Mouse (Mus musculus) lung, adult 2 months (tissue): ENCODE results near the gene Usp18. TPM values are rescaled to one million over a fixed set of nuclear protein-coding genes. Genes with fewer than 3 reads are reported as not detected.

Experiments used
- DNase-seq: peaks from one replicate; pipeline ENCODE4 v3.0.0; 2022
- H3K4me1 ChIP-seq: fragments of 200-500 bp; 2 replicates; pipeline ENCODE4 v1.6.1; 2011; ENCODE audit warnings: low read length; ENCODE audit not compliant: control insufficient read depth, insufficient read depth
- H3K4me3 ChIP-seq: fragments of 200-500 bp; replicated peaks from 2 replicates; pipeline ENCODE3; 2011; ENCODE audit warnings: low read depth, mild to moderate bottlenecking, control low read depth, low read length; ENCODE audit errors: extremely low read depth
- CTCF ChIP-seq: fragments of 200-500 bp; IDR thresholded peaks from 2 replicates; pipeline ENCODE4 v1.5.1; 2011; ENCODE audit warnings: mild to moderate bottlenecking, low read length, control low read depth; ENCODE audit not compliant: insufficient read depth
- POLR2A ChIP-seq: fragments of 200-500 bp; IDR thresholded peaks from 2 replicates; pipeline ENCODE4 v1.6.1; 2011; ENCODE audit warnings: low read depth, mild to moderate bottlenecking, control low read depth, low read length, borderline replicate concordance; ENCODE audit errors: extremely low read depth
- WGBS: fragments of 180-500 bp; shearing (Covaris S2); methylation state at CpG from one replicate; pipeline ENCODE4 v1.1.7; 2018; 5-methylcytosine and 5-hydroxymethylcytosine counted together
- polyA plus RNA-seq: library from polyadenylated mRNA; depleted of rRNA; stranded (reverse); fragments of >200 nt; gene quantifications from 2 replicates; pipeline ENCODE4 v1.2.3, GENCODE M21; 2012; rRNA removed

Usp18 gene
- polyA plus RNA-seq, 1 experiment = 15.0 TPM

DNA sequence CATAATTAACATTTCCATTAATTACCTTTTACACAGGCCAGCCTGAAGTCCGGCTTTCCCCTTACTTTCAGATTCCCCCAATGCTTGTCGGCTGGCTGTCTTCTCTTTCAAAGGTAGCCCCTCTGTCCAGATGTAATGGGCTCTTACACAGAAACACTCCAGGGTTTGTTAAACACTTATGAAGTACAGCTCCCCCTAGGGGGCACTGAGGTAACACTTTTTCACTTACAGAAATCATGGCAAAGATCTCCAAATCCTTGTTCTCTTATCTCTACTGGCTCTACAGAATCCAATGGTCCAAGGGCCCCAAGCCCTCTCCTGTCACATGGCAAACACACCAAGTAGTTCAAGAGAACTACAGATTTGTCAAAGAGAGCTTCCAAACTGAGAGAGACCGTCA, 28.6 kb downstream of the Usp18 start:
- Histone ChIP-seq H3K4me3 (no peak overlapping the region), H3K4me1 (no peaks in the 10 kb centered on the region)
- DNase-seq = no peak
- TF ChIP-seq POLR2A (no peak), CTCF (no peak)
- WGBS = 76% methylated on average over 3 of the region's 3 CpGs

GRCm38 (mm10) chr6:121284132-121284531, 38.4 kb downstream of the Usp18 start:
- H3K4me3 ChIP-seq = no peak overlapping the region
- TF ChIP-seq CTCF (no peak), POLR2A (no peak)
- no peak for DNase-seq
- no peaks in the 10 kb centered on the region for H3K4me1 ChIP-seq
- WGBS = 83% methylated on average over 5 of the region's 5 CpGs

DNA sequence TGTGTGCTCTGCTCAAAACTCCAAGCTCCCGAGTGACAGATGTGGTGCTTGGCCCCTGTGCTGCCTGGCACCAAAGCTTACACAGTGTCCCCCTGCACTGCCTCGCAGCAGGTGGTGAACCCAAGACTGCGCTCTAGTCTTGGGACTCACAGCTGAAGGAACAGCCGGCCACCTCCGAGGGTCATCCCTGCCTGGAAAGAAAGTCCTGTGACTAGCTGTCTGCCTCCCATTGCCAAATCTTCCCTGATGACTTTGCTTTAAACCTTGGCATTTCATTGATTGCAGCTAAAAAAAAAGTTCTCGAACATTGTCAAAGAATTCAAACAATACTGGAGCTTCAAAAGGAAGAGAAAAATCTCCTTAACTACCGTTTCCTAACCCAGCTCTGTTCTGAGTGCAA, 53.6 kb downstream of the Usp18 start:
- no peak for TF ChIP-seq CTCF
- TF ChIP-seq POLR2A = no peak
- WGBS = 42% methylated on average over 7 of the region's 7 CpGs
- no peak for DNase-seq
- Histone ChIP-seq H3K4me1 (no peaks in the 10 kb centered on the region), H3K4me3 (no peak overlapping the region)

GRCm38 (mm10) chr6:121299954-121300353, 54.2 kb downstream of the Usp18 start, which contains the start of gene Slc6a13:
Gene Slc6a13, plus strand, starts transcription at chr6:121300227.
- no peak within 1 kb of the TSS for H3K4me3 ChIP-seq
- no peaks in the 10 kb centered on the region for H3K4me1 ChIP-seq
- WGBS = 7% methylated on average over 11 of the region's 11 CpGs
- no peak for TF ChIP-seq POLR2A
- no peak for TF ChIP-seq CTCF
- DNase-seq = no peak

- TF ChIP-seq POLR2A = no peak
- TF ChIP-seq CTCF = no peak
- DNase-seq = no peak
- WGBS = 39% methylated on average over 9 of the region's 9 CpGs
- no peak overlapping the region for H3K4me3 ChIP-seq
- no peaks in the 10 kb centered on the region for H3K4me1 ChIP-seq
Measured at GRCm38 (mm10) chr6:121300504-121300903, 54.8 kb downstream of the Usp18 start.

DNA sequence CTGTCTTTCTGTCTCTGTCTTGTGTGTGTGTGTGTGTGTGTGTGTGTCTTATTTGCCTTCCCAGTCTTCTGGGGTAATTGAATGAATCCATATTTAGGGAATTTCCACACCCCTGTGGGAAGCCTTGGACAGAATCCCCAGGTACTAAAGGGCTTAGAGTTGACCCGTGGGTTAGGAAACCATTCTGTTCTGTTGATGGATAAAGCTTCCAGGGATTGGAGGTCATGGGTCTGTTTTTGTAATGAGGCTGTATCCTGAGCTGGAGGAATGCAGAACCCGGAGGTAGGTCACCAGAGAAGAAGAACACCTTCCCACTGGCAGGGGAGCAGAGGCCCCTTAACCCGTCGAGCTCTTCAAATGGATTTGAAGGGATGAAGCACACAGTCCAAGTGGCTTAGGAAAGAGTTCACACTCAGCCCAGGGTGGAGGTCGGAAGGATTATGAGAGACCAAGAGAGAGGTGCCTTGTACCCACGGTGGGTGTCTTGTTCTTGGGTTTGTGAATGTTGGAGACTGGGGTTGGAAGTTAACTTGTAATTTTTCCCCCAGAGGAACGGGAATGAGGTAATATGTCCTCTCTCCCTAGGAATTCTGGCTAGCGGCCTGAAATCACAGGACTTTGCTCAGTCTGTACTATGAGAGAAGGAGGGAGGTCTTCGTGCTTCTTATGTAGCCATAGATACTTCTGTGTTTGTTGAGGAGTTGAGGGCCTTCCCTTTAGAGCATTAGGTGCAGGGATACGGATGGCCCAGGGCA, 57.9 kb downstream of the Usp18 start:
- 61% methylated on average over 10 of the region's 10 CpGs for WGBS
- no peak for DNase-seq
- H3K4me1 ChIP-seq = no peaks in the 10 kb centered on the region
- TF ChIP-seq POLR2A (no peak), CTCF (no peak)
- H3K4me3 ChIP-seq = no peak overlapping the region

GRCm38 (mm10) chr6:121304630-121305029, 58.9 kb downstream of the Usp18 start:
- no peak for DNase-seq
- no peaks in the 10 kb centered on the region for H3K4me1 ChIP-seq
- H3K4me3 ChIP-seq = no peak overlapping the region
- no peak for TF ChIP-seq POLR2A
- TF ChIP-seq CTCF = no peak
- WGBS = 81% methylated on average over 9 of the region's 9 CpGs

- 67% methylated on average over 3 of the region's 3 CpGs for WGBS
- Histone ChIP-seq H3K4me3 (no peak overlapping the region), H3K4me1 (no peaks in the 10 kb centered on the region)
- TF ChIP-seq CTCF (no peak), POLR2A (no peak)
- no peak for DNase-seq
Measured at GRCm38 (mm10) chr6:121305571-121305970, 59.9 kb downstream of the Usp18 start.

DNA sequence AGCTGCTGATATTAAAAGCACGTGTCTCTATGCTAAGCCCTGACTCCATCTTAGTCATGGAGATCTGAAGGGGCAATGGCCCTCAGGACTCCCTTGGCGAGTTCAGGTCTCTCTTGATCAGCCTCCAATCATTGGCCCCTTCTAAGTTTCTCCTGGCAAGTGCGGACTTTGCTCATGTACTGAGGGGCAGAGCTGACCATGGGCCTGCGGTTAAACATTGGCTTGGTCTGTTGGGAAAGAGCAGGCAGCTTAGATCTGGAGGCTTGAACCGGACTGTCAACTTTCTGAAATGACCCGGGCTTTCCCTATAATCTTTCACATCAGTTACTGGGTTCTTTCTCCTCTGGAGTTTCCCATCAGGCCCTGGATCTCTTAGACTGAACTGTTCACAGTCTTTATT, 65.3 kb downstream of the Usp18 start:
- TF ChIP-seq POLR2A (no peak), CTCF (no peak)
- Histone ChIP-seq H3K4me3 (no peak overlapping the region), H3K4me1 (no peaks in the 10 kb centered on the region)
- 76% methylated on average over 6 of the region's 6 CpGs for WGBS
- DNase-seq = no peak

DNA sequence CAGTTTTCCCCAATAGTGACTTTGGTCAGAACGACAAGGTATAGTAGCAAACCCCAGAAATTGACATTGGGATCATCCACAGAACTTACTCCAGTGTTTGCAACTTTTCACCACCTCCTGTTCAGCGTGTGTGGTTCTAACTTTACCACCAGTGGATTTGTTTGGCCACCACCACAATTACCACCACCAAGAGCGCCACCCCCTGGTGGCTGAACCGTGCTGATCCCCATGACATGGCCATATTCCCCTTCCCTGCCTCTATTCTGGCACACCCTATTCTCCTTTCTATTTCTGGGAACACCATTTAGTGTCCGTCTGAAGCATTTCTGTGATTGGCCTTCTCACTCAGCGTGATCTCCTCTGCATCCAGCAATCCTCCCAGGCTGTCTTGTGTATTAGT, 73.4 kb downstream of the Usp18 start:
- DNase-seq = no peak
- no peaks in the 10 kb centered on the region for H3K4me1 ChIP-seq
- H3K4me3 ChIP-seq = no peak overlapping the region
- 53% methylated on average over 6 of the region's 6 CpGs for WGBS
- TF ChIP-seq CTCF (no peak), POLR2A (no peak)

Other genes with a start within 250 kb of the Usp18 start
- gene Mical3, start 114.9 kb upstream of the Usp18 start, polyA plus RNA-seq = 17.8 and 24.3 TPM in 2 replicates
- 13.0 and 13.5 TPM in 2 replicates for gene Pex26, start 62.2 kb upstream of the Usp18 start, polyA plus RNA-seq
- 3.2 and 12.0 TPM in 2 replicates for gene Tuba8, start 35.2 kb upstream of the Usp18 start, polyA plus RNA-seq
- gene Slc6a13, start 54.3 kb downstream of the Usp18 start, polyA plus RNA-seq = 0.70 and 0.76 TPM in 2 replicates
- gene Slc6a12, start 97.2 kb downstream of the Usp18 start, polyA plus RNA-seq = 0.54 and 0.66 TPM in 2 replicates
- 0.04 TPM in 1 of 2 replicates, not detected in the other for gene Iqsec3, start 227.8 kb downstream of the Usp18 start, polyA plus RNA-seq